Mouse (Mus musculus) embryonic fibroblast, embryonic 13.5 days (primary cell): ENCODE measurements around the gene Actl11.

Experiments used
- CTCF ChIP-seq: IDR thresholded peaks from 2 replicates; pipeline ENCODE4 v1.5.1; 2011; ENCODE audit warnings: mild to moderate bottlenecking, control low read depth, low read length, moderate library complexity, borderline replicate concordance; ENCODE audit not compliant: insufficient read depth
- POLR2A ChIP-seq: IDR thresholded peaks from 2 replicates; pipeline ENCODE4 v1.6.1; 2011; ENCODE audit warnings: low read depth, mild to moderate bottlenecking, control low read depth, low read length, moderate library complexity

- TF ChIP-seq CTCF, result no peak
- TF ChIP-seq POLR2A, result no peak
Measured at GRCm38 (mm10) chr9:107901627-107901914, 26.7 kb upstream of the Actl11 start.
